Mouse (Mus musculus) liver, embryonic 16.5 days (tissue): ENCODE data around the gene Calca. TPM values are rescaled to one million over a fixed set of nuclear protein-coding genes. Genes with fewer than 3 reads are reported as not detected.
"Not testable (repeated sequence)": the region's sequence is repeated elsewhere in the genome, so short reads cannot be mapped to it uniquely, and the experiment has no call there.

Experiments
- ATAC-seq: fragments of 200-750 bp; cut with Nextera tagmentation; 2 replicates; pipeline ENCODE4 v1.8.0; 2017; ENCODE audit warnings: low read depth, mild to moderate bottlenecking, moderate number of reproducible peaks, moderate library complexity
- H3K27ac ChIP-seq: fragments of 300-500 bp; sonication (generic); 2 replicates; pipeline ENCODE4 v1.5.1; 2014; ENCODE audit warnings: mild to moderate bottlenecking, low read length
- H3K27me3 ChIP-seq: fragments of 300-500 bp; sonication (generic); 2 replicates; pipeline ENCODE4 v1.6.1; 2014; ENCODE audit warnings: low read depth, low read length, mixed read lengths; ENCODE audit not compliant: control insufficient read depth, insufficient read depth
- H3K36me3 ChIP-seq: fragments of 300-500 bp; sonication (generic); 2 replicates; pipeline ENCODE4 v1.6.1; 2014; ENCODE audit warnings: mild to moderate bottlenecking; ENCODE audit not compliant: control insufficient read depth, insufficient read depth
- H3K4me1 ChIP-seq: fragments of 300-500 bp; sonication (generic); 2 replicates; pipeline ENCODE4 v1.6.1; 2014; ENCODE audit warnings: low read depth, low read length, mixed read lengths; ENCODE audit not compliant: control insufficient read depth
- H3K4me2 ChIP-seq: fragments of 300-500 bp; sonication (generic); 2 replicates; pipeline ENCODE4 v1.6.1; 2014; ENCODE audit warnings: low read depth, low read length, mixed read lengths
- H3K4me3 ChIP-seq: fragments of 300-500 bp; sonication (generic); 2 replicates; pipeline ENCODE4 v1.5.1; 2014; ENCODE audit warnings: low read depth, mild to moderate bottlenecking, low read length
- H3K9ac ChIP-seq: fragments of 300-500 bp; sonication (generic); 2 replicates; pipeline ENCODE4 v1.6.1; 2014; ENCODE audit warnings: low read depth, low read length
- H3K9me3 ChIP-seq: fragments of 300-500 bp; sonication (generic); replicated peaks from 2 replicates; pipeline ENCODE4 v1.6.1; 2016; ENCODE audit warnings: low read length; ENCODE audit not compliant: control insufficient read depth
- WGBS: fragments of 180-500 bp; shearing (Covaris S2); extraction: QIAGEN DNeasy Blood & Tissue Kit; methylation state at CpG from one replicate; pipeline ENCODE4 v1.1.7; 2014; ENCODE audit not compliant: insufficient replicate concordance; 5-methylcytosine and 5-hydroxymethylcytosine counted together
- polyA plus RNA-seq: library from polyadenylated mRNA; unstranded; fragments of >200 nt; fragmentation: Nextera tagmentation; extraction: Ambion mirVana; gene quantifications from 2 replicates; pipeline ENCODE4 v1.2.1, GENCODE M21; 2015

Calca gene
- polyA plus RNA-seq, 1 experiment from 2014 or later: 0.24 TPM

DNA sequence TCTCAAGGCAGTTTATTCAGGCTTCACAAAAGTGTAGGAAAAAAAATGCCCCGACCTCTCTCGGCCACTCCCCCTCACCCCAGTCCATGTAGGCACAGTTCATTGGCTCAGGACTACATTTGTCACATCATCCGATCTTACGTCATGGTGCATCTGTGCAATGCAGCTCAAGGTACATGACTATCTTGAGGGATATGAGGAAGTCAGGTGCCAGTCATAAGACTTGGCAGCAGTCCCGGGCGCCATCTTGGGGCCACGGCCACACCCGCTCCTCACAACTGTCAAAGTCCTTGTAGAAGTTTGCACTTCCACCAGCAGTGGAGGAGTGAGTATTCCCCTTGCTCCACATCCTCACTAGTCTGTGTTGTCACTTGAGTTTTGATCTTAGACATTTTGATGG, 41.8 kb downstream of the Calca start:
- H3K4me2 ChIP-seq, H3K27me3 ChIP-seq, H3K9ac ChIP-seq, H3K36me3 ChIP-seq, H3K9me3 ChIP-seq, H3K27ac ChIP-seq, H3K4me1 ChIP-seq, H3K4me3 ChIP-seq, ATAC-seq: not testable (repeated sequence)
- 74% methylated on average over 8 of the region's 8 CpGs for WGBS

DNA sequence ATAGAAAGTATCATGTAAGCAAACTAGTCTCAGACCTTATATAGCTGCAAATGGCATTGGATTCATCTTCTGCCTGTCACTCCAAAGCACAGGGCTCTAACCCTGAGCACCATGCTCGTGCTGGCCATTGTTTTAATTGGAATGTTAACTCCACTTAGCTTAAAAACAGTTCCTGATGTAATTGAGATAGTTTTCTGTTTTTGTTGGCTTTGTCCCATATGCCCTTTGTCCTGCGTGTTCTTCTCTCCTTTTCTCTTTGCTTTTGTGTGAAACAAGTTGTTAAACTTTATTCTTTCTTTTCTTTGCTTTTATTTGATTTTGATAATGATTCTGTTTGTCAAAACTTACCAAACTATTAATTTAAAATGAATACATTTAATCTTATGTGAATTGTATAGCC, 53.7 kb downstream of the Calca start:
- ATAC-seq: no peak
- Histone ChIP-seq H3K4me1 (no peaks in the 10 kb centered on the region), H3K27ac (no peak overlapping the region), H3K27me3 (no peaks in the 10 kb centered on the region), H3K36me3 (no peaks in the 10 kb centered on the region), H3K4me3 (no peak overlapping the region), H3K9ac (no peak overlapping the region), H3K4me2 (no peak overlapping the region), H3K9me3 (no peaks in the 10 kb centered on the region)
- WGBS: 42% methylated on average over 2 of the region's 2 CpGs

Other genes starting within 250 kb of the Calca start
- gene Pde3b, start 221.1 kb downstream of the Calca start, polyA plus RNA-seq: 1.7 and 2.0 TPM in 2 replicates
- gene Cyp2r1, start 73.4 kb downstream of the Calca start, polyA plus RNA-seq: 1.1 and 1.7 TPM in 2 replicates
- gene Calcb, start 82.3 kb upstream of the Calca start, polyA plus RNA-seq: not detected in 2 replicates
- gene Insc, start 107.3 kb upstream of the Calca start, polyA plus RNA-seq: 23.2 and 25.6 TPM in 2 replicates